ENCODE assay signal across 8 mouse cellular contexts in genomic region chr11:20631026-20631940, GRCm38 (mm10).
A peak's percentile ranks its signal among the peaks of the same experiment; 100 is the strongest.
DNase-seq lines count a peak whose midpoint lies in the region.

No protein-coding gene starts in this region.

- H3K4me3 ChIP-seq in megakaryocyte, embryonic 14.5 days (replicated peaks) = peak overlapping the region; percentile 94

- H3K27me3 ChIP-seq in megakaryocyte, embryonic 14.5 days (replicated peaks) = no peaks in the 10 kb centered on the region

- peaks cover 62% of the 10 kb centered on the region for H3K4me1 ChIP-seq in megakaryocyte, embryonic 14.5 days

- H3K9me3 ChIP-seq in megakaryocyte, embryonic 14.5 days = no peaks in the 10 kb centered on the region

- H3K36me3 ChIP-seq in megakaryocyte, embryonic 14.5 days (replicated peaks; ENCODE audit: low read length) = no peaks in the 10 kb centered on the region

- peak; percentile 98 for DNase-seq in adrenal gland, adult 2 months
- DNase-seq in embryo, embryonic 10 days (ENCODE audit: low spot score) = peak; percentile 93
- peak; percentile 92 for DNase-seq in gastrocnemius, postnatal 10 days
- peak; percentile 97 for DNase-seq in induced T-regulatory cell, adult 2 months (ENCODE audit: low read depth)
- DNase-seq in left cerebral cortex, adult 9 months (ENCODE audit: low spot score in 2 of 2) = peak; percentile 91 to 96
- DNase-seq in right cerebral cortex, postnatal 36 days (ENCODE audit: low spot score in 2 of 2) = peak; percentile 94 to 96
- DNase-seq in urinary bladder, postnatal 4 days (ENCODE audit: low spot score in 2 of 2) = peak; percentile 95

Comparison
In these comparisons a context has a peak if more than half of its experiments do, and no peak if none do; other contexts are left out.
1. Peak in every context shown above with its lines: DNase-seq and H3K4me3 ChIP-seq.